Mouse (Mus musculus) thymus, adult 2 months (tissue): Measurements from ENCODE around the gene Upk1a.

Source experiments
- CTCF ChIP-seq: fragments of 200-500 bp; IDR thresholded peaks from 2 replicates; pipeline ENCODE4 v1.5.1; 2012; ENCODE audit warnings: mild to moderate bottlenecking, control low read depth, low read length, moderate library complexity, borderline replicate concordance; ENCODE audit not compliant: control insufficient read depth, poor library complexity, insufficient read depth; ENCODE audit errors: extremely low read depth
- POLR2A ChIP-seq: fragments of 200-500 bp; IDR thresholded peaks from 2 replicates; pipeline ENCODE4 v1.6.1; 2012; ENCODE audit warnings: mild to moderate bottlenecking, low read length, control low read depth, moderate library complexity; ENCODE audit not compliant: control insufficient read depth, poor library complexity, insufficient read depth; ENCODE audit errors: extremely low read depth

DNA sequence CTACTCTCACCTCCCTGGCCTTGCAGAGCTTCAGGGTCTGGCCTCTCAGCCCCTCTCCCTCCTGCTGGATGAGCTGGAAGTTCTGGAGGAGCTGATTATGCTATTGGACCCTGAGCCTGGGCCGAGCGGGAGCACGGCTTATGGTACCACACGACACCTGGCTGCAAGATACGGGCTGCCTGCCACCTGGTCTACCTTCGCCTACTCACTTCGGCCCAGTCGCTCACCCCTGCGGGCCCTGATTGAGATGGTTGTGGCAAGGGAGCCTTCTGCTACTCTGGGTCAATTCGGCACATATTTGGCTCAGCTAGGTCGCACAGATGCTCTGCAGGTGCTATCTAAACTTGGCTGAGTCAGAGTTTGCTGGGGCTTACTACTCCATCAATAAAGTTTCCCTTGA, 45.1 kb downstream of the Upk1a start:
- TF ChIP-seq POLR2A (no peak), CTCF (no peak)
